ENCODE assay signal across 8 mouse cellular contexts in genomic region chrX:7722282-7722611, GRCm38 (mm10). TPM values are rescaled to one million over a fixed set of nuclear protein-coding genes. Genes with fewer than 3 reads are reported as not detected.
DNase-seq lines count a peak whose midpoint lies in the region; ATAC-seq and TF ChIP-seq lines count a peak whose summit lies in the region.

No protein-coding gene starts in this region.

- no peak overlapping the region for H3K27ac ChIP-seq in kidney, embryonic 14.5 days (ENCODE audit: low read depth, low read length)
- peak overlapping the region; percentile 93 for H3K27ac ChIP-seq in bone marrow macrophage, adult 2 months (ENCODE audit: insufficient read depth, low read depth, low read length)
- peak overlapping the region; percentile 92; the same call in 1 of the 2 replicates for H3K27ac ChIP-seq in hindbrain, embryonic 13.5 days
- H3K27ac ChIP-seq in midbrain, embryonic 13.5 days, result peak overlapping the region; percentile 90

- peaks cover 4% of the 10 kb centered on the region; the same call in 1 of the 2 replicates for H3K4me1 ChIP-seq in kidney, embryonic 14.5 days (ENCODE audit: control insufficient read depth, insufficient read depth, low read length)
- H3K4me1 ChIP-seq in bone marrow macrophage, adult 2 months (ENCODE audit: control insufficient read depth, insufficient read depth, low read length), result 0 out of 2 replicates have a peak, but pooled peaks cover 9% of the 10 kb centered on the region
- peaks cover 6% of the 10 kb centered on the region for H3K4me1 ChIP-seq in hindbrain, embryonic 13.5 days (replicated peaks)
- peaks cover 9% of the 10 kb centered on the region for H3K4me1 ChIP-seq in midbrain, embryonic 13.5 days (replicated peaks)

- peak overlapping the region; percentile 54 for H3K4me2 ChIP-seq in kidney, embryonic 14.5 days (replicated peaks; ENCODE audit: low read depth, low read length)
- H3K4me2 ChIP-seq in hindbrain, embryonic 13.5 days, result peak overlapping the region; percentile 67
- peak overlapping the region; percentile 69 for H3K4me2 ChIP-seq in midbrain, embryonic 13.5 days (replicated peaks)

- no peaks in the 10 kb centered on the region; the same call in 1 of the 2 replicates for H3K36me3 ChIP-seq in kidney, embryonic 14.5 days (ENCODE audit: control insufficient read depth, insufficient read depth, low read length)
- H3K36me3 ChIP-seq in hindbrain, embryonic 13.5 days, result peaks cover 21% of the 10 kb centered on the region
- peaks cover 17% of the 10 kb centered on the region for H3K36me3 ChIP-seq in midbrain, embryonic 13.5 days

- peak overlapping the region; percentile 46 for H3K4me3 ChIP-seq in kidney, embryonic 14.5 days (ENCODE audit: low read length)
- peak overlapping the region; percentile 74 for H3K4me3 ChIP-seq in bone marrow macrophage, adult 2 months (ENCODE audit: insufficient read depth, low read length)
- H3K4me3 ChIP-seq in hindbrain, embryonic 13.5 days, result peak overlapping the region; percentile 54
- H3K4me3 ChIP-seq in midbrain, embryonic 13.5 days (replicated peaks), result peak overlapping the region; percentile 54

- 21% methylated on average over 11 of the region's 11 CpGs for WGBS in kidney, embryonic 14.5 days
- 28% methylated on average over 11 of the region's 11 CpGs for WGBS in hindbrain, embryonic 13.5 days
- WGBS in midbrain, embryonic 13.5 days, result 32% methylated on average over 11 of the region's 11 CpGs

- no peak for TF ChIP-seq POLR2A in bone marrow macrophage, adult 2 months (IDR thresholded peaks at IDR 0.05; ENCODE audit: borderline replicate concordance, low read depth, low read length)

- H3K27me3 ChIP-seq in kidney, embryonic 14.5 days (ENCODE audit: control insufficient read depth, insufficient read depth, low read length), result no peaks in the 10 kb centered on the region
- no peaks in the 10 kb centered on the region for H3K27me3 ChIP-seq in hindbrain, embryonic 13.5 days
- no peaks in the 10 kb centered on the region for H3K27me3 ChIP-seq in midbrain, embryonic 13.5 days

- DNase-seq in kidney, adult 11 months, result no peak
- DNase-seq in left cerebral cortex, adult 11 months (ENCODE audit: low spot score), result no peak
- no peak for DNase-seq in layer of hippocampus, adult 8-10 months (ENCODE audit: low spot score in 2 of 2)
- no peak for DNase-seq in c-Kit-positive CD71-positive TER-119-positive erythroid progenitor cells, embryonic 14.5 days (ENCODE audit: low spot score)

- ATAC-seq in kidney, embryonic 14.5 days (ENCODE audit: low FRiP score, low TSS enrichment), result no peak; the same call in 1 of the 2 replicates
- peak; percentile 44 for ATAC-seq in hindbrain, embryonic 13.5 days (ENCODE audit: low FRiP score)
- peak; percentile 76; the same call in 1 of the 2 replicates for ATAC-seq in midbrain, embryonic 13.5 days

- no peak for TF ChIP-seq CTCF in bone marrow macrophage, adult 2 months (IDR thresholded peaks at IDR 0.05; ENCODE audit: low read depth, low read length)

- H3K9ac ChIP-seq in kidney, embryonic 14.5 days (ENCODE audit: low read depth, low read length), result peak overlapping the region; percentile 53; the same call in 1 of the 2 replicates
- peak overlapping the region; percentile 70 for H3K9ac ChIP-seq in hindbrain, embryonic 13.5 days
- peak overlapping the region; percentile 59 for H3K9ac ChIP-seq in midbrain, embryonic 13.5 days (replicated peaks)

- no peaks in the 10 kb centered on the region for H3K9me3 ChIP-seq in kidney, embryonic 14.5 days (ENCODE audit: control insufficient read depth, low read length)
- no peaks in the 10 kb centered on the region for H3K9me3 ChIP-seq in hindbrain, embryonic 13.5 days
- no peaks in the 10 kb centered on the region for H3K9me3 ChIP-seq in midbrain, embryonic 13.5 days

RNA-seq across cellular contexts. Expression of gene Gm45208, which starts 0.2 kb away (rescaled TPM):
- polyA plus RNA-seq in kidney, embryonic 14.5 days (2014; fragmentation: Nextera tagmentation; extraction: Ambion mirVana), result 0.23 TPM in 1 of 2 replicates, not detected in the other
- not detected in 2 replicates for polyA plus RNA-seq in bone marrow macrophage, adult 2 months (2012; ENCODE audit: insufficient read depth, insufficient read length, missing spikeins)
- 0.60 TPM in 1 of 2 replicates, not detected in the other for polyA plus RNA-seq in hindbrain, embryonic 13.5 days (2015; fragmentation: Nextera tagmentation; extraction: Ambion mirVana)
- not detected in 2 replicates for polyA plus RNA-seq in midbrain, embryonic 13.5 days (2015; fragmentation: Nextera tagmentation; extraction: Ambion mirVana)
- not detected for total RNA-seq in layer of hippocampus, adult 8-10 months (2022)

RNA-seq across cellular contexts. Expression of gene Praf2, which starts 6.0 kb away (rescaled TPM):
- polyA plus RNA-seq in kidney, embryonic 14.5 days (2014; fragmentation: Nextera tagmentation; extraction: Ambion mirVana), result 74.5 and 80.1 TPM in 2 replicates
- 17.7 and 19.1 TPM in 2 replicates for polyA plus RNA-seq in bone marrow macrophage, adult 2 months (2012; ENCODE audit: insufficient read depth, insufficient read length, missing spikeins)
- polyA plus RNA-seq in hindbrain, embryonic 13.5 days (2015; fragmentation: Nextera tagmentation; extraction: Ambion mirVana), result 113 TPM in 2 replicates
- polyA plus RNA-seq in midbrain, embryonic 13.5 days (2015; fragmentation: Nextera tagmentation; extraction: Ambion mirVana), result 110 and 111 TPM in 2 replicates
- 100 to 1,000 TPM in 2 of 4 experiments, 10 to 100 TPM in 2; 90.4 to 101 (median 96.8) TPM for total RNA-seq in layer of hippocampus, adult 8-10 months (2022)

RNA-seq across cellular contexts. Expression of gene Wdr45, which starts 8.1 kb away (rescaled TPM):
- 26.0 and 34.0 TPM in 2 replicates for polyA plus RNA-seq in kidney, embryonic 14.5 days (2014; fragmentation: Nextera tagmentation; extraction: Ambion mirVana)
- polyA plus RNA-seq in bone marrow macrophage, adult 2 months (2012; ENCODE audit: insufficient read depth, insufficient read length, missing spikeins), result 61.9 and 68.8 TPM in 2 replicates
- polyA plus RNA-seq in hindbrain, embryonic 13.5 days (2015; fragmentation: Nextera tagmentation; extraction: Ambion mirVana), result 32.2 and 32.4 TPM in 2 replicates
- 31.8 and 34.9 TPM in 2 replicates for polyA plus RNA-seq in midbrain, embryonic 13.5 days (2015; fragmentation: Nextera tagmentation; extraction: Ambion mirVana)
- 10 to 100 TPM; 55.6 to 68.4 (median 62.7) TPM for total RNA-seq in layer of hippocampus, adult 8-10 months (2022)

RNA-seq across cellular contexts. Expression of gene Gpkow, which starts 25.3 kb away (rescaled TPM):
- polyA plus RNA-seq in kidney, embryonic 14.5 days (2014; fragmentation: Nextera tagmentation; extraction: Ambion mirVana), result 21.3 and 47.4 TPM in 2 replicates
- 27.2 and 28.7 TPM in 2 replicates for polyA plus RNA-seq in bone marrow macrophage, adult 2 months (2012; ENCODE audit: insufficient read depth, insufficient read length, missing spikeins)
- polyA plus RNA-seq in hindbrain, embryonic 13.5 days (2015; fragmentation: Nextera tagmentation; extraction: Ambion mirVana), result 43.0 and 46.3 TPM in 2 replicates
- polyA plus RNA-seq in midbrain, embryonic 13.5 days (2015; fragmentation: Nextera tagmentation; extraction: Ambion mirVana), result 45.1 and 45.6 TPM in 2 replicates
- 10 to 100 TPM; 33.2 to 39.4 (median 35.8) TPM for total RNA-seq in layer of hippocampus, adult 8-10 months (2022)

RNA-seq across cellular contexts. Expression of gene Ccdc120, which starts 28.5 kb away (rescaled TPM):
- polyA plus RNA-seq in kidney, embryonic 14.5 days (2014; fragmentation: Nextera tagmentation; extraction: Ambion mirVana), result 15.6 and 21.5 TPM in 2 replicates
- polyA plus RNA-seq in bone marrow macrophage, adult 2 months (2012; ENCODE audit: insufficient read depth, insufficient read length, missing spikeins), result 0.75 and 1.9 TPM in 2 replicates
- 53.9 and 55.5 TPM in 2 replicates for polyA plus RNA-seq in hindbrain, embryonic 13.5 days (2015; fragmentation: Nextera tagmentation; extraction: Ambion mirVana)
- polyA plus RNA-seq in midbrain, embryonic 13.5 days (2015; fragmentation: Nextera tagmentation; extraction: Ambion mirVana), result 46.0 and 51.0 TPM in 2 replicates
- total RNA-seq in layer of hippocampus, adult 8-10 months (2022), result 10 to 100 TPM; 12.4 to 21.4 (median 17.2) TPM
